Mouse (Mus musculus): Measurements from ENCODE around the gene Trim14.

Gene Trim14

DNA sequence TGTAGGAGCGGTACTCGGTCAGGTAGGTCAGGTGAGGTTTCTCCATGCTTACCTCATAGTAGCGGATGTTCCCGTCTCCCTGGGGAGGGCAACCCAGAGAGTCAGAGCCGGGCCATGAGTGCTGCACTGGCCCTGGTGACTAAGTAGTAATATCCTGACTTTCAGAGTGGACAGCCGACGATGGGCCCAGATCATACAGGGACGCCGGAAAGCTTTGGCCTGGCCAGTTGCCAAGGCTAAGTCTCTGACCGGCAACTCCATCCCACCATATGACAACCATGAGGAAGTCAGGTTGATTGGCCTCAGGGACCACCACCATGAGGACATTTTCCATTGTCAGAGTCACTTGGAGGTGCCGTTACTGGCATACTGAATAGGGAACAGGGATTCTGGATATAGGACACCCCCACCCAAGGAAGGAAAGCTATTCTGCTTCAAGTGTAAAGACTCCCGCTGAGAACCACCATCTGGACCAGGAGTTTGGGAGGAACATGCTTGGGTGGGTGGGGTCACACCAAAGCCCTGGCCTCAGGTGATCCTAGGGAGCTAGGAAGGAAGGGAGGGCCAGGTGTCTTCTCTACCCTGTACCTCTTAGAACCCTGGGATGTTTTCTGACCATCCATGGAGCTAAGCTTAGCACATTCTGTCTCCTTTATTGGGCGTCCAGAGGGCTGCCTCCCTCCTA is 7.6 kb upstream of the Trim14 start:
- ChIA-PET CTCF (interaction anchor here in 2 of 4 experiments (0.6 to 2.4 kb wide), 10 partner anchors 8 to 341 kb away, joined by 3 to 9 read pairs (median 4); partner anchors contain the start of genes Coro2a (in 1 of the 2) and Trim14 (in 1 of the 2)), POLR2A (interaction anchor here in 1 of 4 experiments (1.4 kb wide), 1 partner anchor 121 kb away, joined by 5 read pairs; no protein-coding TSS in a partner anchor)

DNA sequence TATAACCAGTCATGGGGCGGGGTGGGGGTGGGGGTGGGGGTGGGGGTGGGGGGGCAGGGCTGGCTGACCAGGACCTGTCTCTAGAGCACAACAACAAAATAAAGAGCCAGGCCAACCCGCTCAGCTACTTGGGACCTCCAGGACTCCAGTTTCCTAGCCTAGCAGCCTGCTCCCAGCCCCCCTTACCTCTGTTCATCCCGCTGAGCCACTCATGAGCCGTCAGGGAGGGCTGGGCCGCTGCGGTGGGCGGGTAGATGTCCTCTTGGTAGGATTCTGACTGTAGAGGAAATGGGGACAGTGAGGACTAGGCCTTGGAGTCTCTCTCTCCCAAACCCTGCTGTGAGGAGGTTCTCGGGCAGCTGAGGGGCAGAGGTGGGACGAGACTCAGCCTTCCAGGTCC is 5.8 kb upstream of the Trim14 start:
- ChIA-PET POLR2A (no interaction called here), CTCF (interaction anchor here in 1 of 4 experiments (1.0 kb wide), 1 partner anchor 60 kb away, joined by 3 read pairs; the partner anchor contains the start of gene Coro2a)

DNA sequence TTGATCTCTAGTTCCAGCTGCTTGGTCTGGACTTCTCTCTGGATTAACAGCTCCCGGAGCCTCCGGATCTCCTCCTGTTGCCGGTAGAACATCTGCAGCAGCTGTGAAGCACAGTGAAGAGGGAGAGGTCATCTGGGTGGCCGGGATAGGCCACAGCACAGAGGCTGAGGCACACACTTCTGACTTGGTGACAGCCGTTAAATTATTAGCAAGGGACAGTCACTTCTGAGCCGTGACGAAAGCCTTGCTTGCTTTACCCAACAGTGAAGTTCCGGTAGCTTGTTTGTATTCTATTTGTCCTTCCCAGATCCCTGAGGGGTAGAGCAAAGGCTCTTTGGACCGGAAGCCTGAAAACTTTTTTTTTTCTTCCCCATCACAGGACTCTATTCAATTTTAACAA is 3.2 kb upstream of the Trim14 start:
- POLR2A ChIA-PET: interaction anchor here in 2 of 4 experiments (0.7 to 1.1 kb wide), 2 partner anchors 15 to 368 kb away, joined by 3 read pairs; no protein-coding TSS in a partner anchor

DNA sequence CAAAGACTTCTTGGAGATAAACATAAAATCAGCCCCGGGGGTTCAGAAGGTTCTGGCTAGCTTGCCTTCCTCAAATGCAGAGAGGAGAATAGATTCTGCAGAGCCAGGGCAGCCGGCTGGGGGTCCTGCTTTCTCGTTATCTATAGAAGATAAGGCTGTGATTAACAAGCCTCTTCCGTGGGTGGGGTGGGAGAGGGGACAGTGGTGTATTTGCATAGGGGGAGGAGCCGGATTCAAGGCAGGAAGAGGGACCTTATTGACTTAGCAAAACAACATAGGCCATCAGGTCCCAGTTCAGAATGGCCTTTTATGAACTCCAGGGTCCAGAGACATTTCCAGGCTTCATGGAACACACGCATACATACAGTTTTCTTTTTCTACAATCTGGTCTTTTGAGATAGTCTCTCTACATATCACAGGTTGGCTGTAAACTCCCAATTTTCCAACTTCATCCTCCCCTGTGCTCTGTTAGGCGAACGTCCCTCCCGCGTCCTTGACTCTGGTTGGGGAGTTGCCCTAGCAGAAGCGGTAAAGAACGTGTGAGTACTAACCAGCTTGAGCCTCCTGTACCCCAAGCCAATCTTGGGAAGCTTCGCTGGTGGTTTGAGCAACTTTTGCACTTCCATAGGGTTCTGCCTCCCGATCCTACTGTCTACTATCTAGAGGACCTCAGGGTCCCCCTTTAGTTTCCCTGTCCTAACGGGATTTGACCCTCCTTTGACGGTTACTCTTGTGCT is 679 bp downstream of the Trim14 start:
- ChIA-PET POLR2A (interaction anchor here in 3 of 4 experiments (0.6 to 2.0 kb wide), 7 partner anchors 8 to 239 kb away, joined by 3 to 6 read pairs (median 3); partner anchors contain the start of gene Trmo (in 1 of the 3)), CTCF (interaction anchor here (0.5 to 2.9 kb wide), 17 partner anchors 8 to 191 kb away, joined by 3 to 9 read pairs (median 4); no protein-coding TSS in a partner anchor)

More for the DNA sequence above, 3.2 kb upstream of the Trim14 start:
- CTCF ChIA-PET: interaction anchor here in 3 of 4 experiments (0.6 to 2.0 kb wide), 3 partner anchors 40 to 119 kb away, joined by 5 to 11 read pairs (median 5); no protein-coding TSS in a partner anchor

DNA sequence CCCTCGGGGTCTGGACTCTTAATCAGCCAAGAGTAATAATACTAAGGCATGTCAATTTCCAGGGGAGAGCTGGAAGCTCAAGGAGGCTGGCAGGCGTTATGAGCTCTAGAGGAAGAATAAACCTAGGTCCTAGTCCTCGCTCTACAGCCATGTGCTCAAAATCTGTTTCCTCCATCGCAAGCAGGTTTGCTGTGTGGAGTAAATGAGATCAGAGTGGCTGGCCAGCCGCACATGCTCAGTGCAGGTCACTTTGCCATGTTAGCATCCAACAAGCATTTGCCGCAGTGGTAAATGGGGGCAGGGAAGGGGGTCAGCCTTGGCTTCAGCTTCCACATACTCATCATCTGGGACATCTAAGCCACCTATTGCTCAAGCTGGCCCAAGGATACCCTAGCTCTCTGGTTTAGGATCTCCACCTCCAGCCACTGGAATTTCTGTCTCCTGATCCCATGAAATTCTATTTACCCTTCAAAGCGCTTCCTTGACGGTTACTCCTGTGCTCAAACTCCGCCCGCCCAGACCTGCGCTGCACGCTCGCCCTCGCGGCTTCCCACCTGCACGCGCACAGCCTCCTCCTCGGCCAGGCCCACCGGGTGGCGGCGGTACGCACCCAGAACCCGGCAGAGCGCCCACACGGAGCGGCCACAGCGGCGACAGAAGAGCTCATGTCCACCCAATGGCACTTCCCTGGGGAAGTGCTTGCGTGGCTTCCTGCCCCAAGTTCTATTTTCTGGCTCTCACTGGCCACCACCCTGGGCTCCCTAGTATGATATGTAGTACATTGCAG is 1.8 kb downstream of the Trim14 start:
- POLR2A ChIA-PET: interaction anchor here in 3 of 4 experiments (0.6 to 2.0 kb wide), 5 partner anchors 9 to 37 kb away, joined by 3 to 6 read pairs (median 4); no protein-coding TSS in a partner anchor
- CTCF ChIA-PET: interaction anchor here (0.5 to 2.9 kb wide), 12 partner anchors 10 to 1087 kb away, joined by 3 to 9 read pairs (median 4); partner anchors contain the start of gene Coro2a (in 1 of the 4)

DNA sequence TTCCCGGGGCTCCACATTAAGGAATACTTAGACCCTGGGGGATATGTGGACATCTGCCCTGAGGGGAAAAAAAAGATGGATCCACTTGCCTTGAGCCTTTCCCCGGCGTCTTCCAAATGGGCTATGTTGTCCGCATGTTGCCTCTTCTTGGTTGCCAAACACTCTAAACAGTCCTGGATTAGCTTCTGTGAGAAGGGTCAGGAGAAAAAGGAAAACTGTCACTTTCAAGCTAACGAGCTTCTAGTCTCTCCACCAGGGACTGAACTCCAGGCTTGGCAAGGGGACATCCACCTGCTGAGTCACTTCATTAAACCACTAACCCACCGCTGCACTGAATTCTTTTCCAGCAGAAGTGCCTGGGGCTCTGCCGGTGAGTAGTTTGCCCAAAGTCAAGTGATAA is 3.0 kb downstream of the Trim14 start:
- ChIA-PET CTCF (interaction anchor here in 1 of 4 experiments (1.1 to 1.5 kb wide), 2 partner anchors 69 to 79 kb away, joined by 3 to 4 read pairs; partner anchors contain the start of gene Coro2a), POLR2A (interaction anchor here in 1 of 4 experiments (0.9 kb wide), 1 partner anchor 27 kb away, joined by 3 read pairs; no protein-coding TSS in a partner anchor)

DNA sequence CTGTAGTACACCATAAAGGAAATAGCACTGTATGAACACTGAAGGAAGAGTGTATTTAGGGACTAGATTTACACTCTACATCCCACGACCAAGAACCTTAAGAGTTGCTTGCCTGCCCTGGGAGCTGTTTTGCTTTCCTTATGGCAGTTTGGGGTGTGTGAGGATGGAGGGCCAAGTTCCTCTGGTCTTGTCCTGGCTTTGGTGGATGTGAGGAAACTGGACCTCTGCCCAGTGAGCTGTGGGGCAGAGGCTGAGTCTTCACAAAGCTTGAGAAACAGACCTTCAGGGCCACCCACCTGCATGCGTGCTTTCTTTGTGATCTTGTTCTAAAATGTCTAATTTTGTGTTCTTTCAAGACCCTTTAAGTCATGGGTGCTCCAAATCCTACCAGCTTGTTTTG is 3.4 kb downstream of the Trim14 start:
- POLR2A ChIA-PET: no interaction called here
- CTCF ChIA-PET: no interaction called here

DNA sequence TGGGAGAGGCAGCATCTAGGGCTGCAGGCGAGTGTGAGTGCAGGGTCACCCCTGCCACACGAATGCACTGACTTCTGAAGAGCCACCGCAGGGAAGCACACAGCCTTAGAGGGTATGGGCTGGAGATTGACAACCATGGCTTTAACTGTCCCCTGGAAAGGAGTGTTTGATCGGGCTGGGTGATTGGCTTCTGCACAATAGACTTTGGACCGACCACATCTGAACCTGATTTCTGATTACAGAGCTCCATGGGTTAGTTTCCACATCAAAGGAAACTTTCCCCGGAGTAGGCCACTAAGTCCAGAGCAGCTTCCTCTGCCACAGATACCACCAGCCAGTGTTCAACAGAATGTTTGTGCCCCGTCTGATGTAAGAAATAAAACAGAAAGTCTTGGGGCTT is 6.2 kb downstream of the Trim14 start:
- ChIA-PET CTCF (interaction anchor here in 1 of 4 experiments (1.5 kb wide), 1 partner anchor 15 kb away, joined by 4 read pairs; no protein-coding TSS in a partner anchor), POLR2A (no interaction called here)

DNA sequence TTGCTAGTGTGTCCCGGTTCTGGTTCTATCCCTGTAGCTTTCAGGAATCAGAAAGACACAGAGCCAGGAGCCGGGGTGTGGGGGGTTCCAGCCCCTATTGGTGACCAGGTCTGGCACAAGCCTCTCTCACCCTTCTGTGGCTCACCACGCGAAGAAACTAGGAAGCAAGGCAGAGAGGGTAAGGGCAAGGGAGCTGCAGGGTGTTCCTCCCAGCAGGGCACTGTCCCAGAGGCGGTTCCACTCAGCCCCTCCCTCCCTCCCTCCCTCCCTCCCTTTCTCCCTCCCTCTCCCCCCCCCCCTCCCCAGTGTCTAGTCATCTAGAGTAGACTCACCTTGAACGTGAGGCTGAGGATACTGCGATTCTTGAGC is 8.4 kb downstream of the Trim14 start:
- ChIA-PET POLR2A (interaction anchor here in 2 of 4 experiments (0.6 to 1.1 kb wide), 2 partner anchors 8 to 29 kb away, joined by 3 read pairs; partner anchors contain the start of gene Trim14 (in 1 of the 2)), CTCF (interaction anchor here in 2 of 4 experiments (0.6 to 1.2 kb wide), 6 partner anchors 10 to 449 kb away, joined by 3 to 5 read pairs (median 3); no protein-coding TSS in a partner anchor)

DNA sequence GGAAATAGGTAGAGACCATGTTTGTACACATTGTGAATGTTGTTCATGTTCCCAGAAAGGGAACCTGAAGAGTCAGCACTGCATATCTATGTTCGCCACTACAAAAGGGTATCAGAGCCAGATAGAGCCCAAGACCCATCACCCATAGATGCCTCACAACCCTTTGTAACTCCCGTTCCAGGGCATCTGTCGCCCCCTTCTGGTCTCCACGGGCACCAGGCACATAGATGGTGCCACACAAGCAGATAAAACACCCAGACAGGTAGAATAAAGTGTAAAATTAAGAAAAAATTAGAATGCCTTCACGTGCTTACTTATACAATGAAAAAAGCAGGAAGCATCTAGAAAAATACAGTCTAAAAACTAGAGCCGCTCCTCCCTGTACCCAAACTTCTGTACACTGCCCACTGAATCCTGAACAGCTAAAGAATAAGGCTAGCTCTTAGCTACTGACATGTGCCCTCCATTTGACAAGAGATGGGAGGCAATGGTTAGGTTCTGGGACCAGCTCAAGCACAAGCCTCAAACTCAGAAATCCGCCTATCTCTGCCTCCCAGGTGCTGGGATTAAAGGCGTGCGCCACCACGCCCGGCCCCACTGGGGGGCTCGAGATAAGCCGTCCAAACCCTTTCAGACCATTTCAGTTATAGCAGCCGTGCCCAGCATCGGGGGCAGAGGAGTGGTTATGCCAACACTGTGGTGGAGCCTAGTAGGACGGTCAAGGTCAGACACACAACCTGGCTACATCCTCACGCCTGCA is 9.0 kb downstream of the Trim14 start:
- ChIA-PET CTCF (interaction anchor here in 2 of 4 experiments (0.7 to 1.3 kb wide), 6 partner anchors 9 to 136 kb away, joined by 3 to 5 read pairs (median 3); partner anchors contain the start of gene Trim14 (in 1 of the 2)), POLR2A (interaction anchor here in 1 of 4 experiments (1.1 kb wide), 1 partner anchor 29 kb away, joined by 3 read pairs; no protein-coding TSS in a partner anchor)

DNA sequence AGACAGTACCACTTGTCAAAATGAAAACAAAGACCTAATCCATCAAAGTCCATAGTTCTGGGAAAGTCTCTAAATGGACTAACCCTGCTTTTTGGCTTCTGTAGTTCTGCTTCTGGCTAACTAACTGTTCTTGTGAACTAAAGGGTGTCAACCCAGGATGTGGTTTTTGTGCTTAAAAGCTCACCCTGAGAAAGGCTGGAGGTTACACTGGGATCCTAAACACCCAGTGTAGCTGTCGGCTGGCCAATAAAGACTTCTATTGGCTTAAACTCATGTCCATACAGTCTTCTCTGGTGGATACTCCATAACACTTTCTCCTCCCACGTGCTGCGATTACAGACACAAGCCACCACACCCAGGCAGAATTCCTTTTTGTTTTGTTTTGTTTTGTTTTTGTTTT is 9.7 kb downstream of the Trim14 start:
- ChIA-PET CTCF (interaction anchor here in 1 of 4 experiments (1.3 kb wide), 1 partner anchor 10 kb away, joined by 3 read pairs; the partner anchor contains the start of gene Trim14), POLR2A (no interaction called here)

DNA sequence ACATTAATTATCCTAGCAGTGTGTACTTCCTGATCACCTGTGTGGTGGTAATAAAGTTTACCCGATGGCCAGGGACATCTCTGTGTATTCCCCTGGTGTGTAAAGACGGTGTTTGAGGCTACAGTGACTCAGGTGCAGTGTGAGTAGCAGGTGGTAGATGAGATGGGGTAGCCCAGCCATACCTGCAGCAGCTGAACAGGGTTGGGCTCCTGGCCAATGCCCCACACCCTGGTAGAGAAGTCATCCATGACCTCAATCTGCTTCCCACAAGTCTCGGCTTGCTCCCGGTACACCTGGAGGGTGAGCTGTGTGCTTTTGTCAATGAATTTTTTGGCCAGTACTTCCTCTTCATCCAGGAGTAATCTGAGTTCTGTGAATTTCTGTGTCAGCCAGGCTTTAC is 12.6 kb downstream of the Trim14 start:
- POLR2A ChIA-PET: interaction anchor here in 1 of 4 experiments (1.3 kb wide), 1 partner anchor 15 kb away, joined by 3 read pairs; no protein-coding TSS in a partner anchor

DNA sequence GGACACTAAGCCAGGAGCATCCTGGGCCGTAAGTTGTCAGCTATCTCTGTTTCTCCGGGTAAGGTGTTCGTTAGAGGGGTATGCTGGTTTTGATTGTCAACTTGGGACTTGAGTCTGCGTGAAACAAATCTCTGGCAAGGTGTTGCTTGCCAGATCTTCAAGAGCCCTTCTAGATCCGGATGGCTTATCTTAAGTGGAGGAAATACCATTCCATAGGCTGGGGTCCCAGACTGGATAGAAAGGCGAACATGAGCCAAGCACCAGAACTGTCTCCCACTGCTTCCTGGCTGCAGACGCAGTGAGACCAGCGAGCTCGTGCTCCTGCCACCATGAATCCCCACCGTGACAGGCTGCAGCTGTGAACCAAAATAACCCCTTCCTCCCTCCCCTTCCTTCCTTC is 14.5 kb downstream of the Trim14 start:
- ChIA-PET CTCF (interaction anchor here in 3 of 4 experiments (1.0 to 5.3 kb wide), 3 partner anchors 14 to 23 kb away, joined by 3 to 21 read pairs (median 5); no protein-coding TSS in a partner anchor), POLR2A (interaction anchor here in 1 of 4 experiments (0.7 kb wide), 1 partner anchor 13 kb away, joined by 4 read pairs; no protein-coding TSS in a partner anchor)

More for the DNA sequence above, 12.6 kb downstream of the Trim14 start:
- CTCF ChIA-PET: interaction anchor here in 2 of 4 experiments (0.5 to 5.3 kb wide), 2 partner anchors 16 to 914 kb away, joined by 5 to 21 read pairs; no protein-coding TSS in a partner anchor

DNA sequence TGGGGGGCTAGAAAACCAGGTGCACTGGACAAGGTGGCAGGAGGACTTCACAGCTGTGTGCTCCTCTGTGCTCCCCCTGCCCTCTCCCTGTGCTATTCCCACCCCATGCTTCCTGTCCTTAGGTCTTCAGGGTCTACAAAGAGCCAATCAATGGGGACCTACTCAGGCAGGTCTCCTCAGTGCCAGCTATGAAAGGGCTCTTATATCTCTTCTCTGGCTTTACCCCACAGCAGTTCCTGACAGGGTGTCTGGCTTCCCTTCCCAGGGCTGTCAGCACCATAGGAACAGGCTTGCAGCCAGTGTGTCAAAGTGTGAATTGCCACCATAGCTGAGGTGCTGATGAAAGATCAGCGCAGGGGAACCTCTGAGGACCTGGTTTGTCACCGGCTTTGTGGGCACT is 15.4 kb downstream of the Trim14 start:
- ChIA-PET CTCF (interaction anchor here in 3 of 4 experiments (1.0 to 5.3 kb wide), 4 partner anchors 13 to 23 kb away, joined by 3 to 21 read pairs (median 4); no protein-coding TSS in a partner anchor), POLR2A (interaction anchor here in 1 of 4 experiments (0.7 to 1.6 kb wide), 2 partner anchors 77 to 545 kb away, joined by 3 to 4 read pairs; no protein-coding TSS in a partner anchor)

DNA sequence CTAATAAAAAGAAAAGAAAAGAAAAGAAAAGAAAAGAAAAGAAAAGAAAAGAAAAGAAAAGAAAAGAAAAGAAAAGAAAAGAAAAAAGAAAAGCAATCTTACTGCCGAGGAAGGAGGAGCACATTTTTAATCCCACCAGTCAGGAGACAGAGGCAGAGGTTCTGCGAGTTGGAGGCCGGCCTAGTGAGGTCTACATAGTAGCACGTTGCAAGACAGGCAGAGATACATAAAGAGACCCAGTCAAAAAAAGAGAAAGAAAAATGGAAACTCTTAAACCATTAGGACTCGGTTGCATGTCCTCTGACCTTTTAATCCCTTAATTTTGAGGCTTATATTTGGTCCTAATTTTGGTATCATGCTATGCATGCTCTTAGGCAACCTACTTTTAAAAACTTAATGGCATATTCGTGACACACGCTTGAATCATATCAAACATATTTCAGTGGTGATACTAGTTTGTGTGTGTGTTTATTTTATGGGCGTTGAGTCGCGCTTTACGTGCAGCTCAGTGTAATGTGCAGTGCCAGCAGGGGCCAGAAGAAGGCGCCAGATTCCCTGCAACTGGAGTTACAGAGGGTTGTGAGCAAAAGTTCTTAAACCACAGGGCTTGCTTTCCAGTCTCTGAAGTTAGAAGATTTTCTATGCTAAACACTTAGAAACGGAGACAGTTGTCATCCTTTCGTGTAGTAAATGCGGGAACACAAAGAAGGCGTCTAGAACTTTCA is 28.0 kb downstream of the Trim14 start:
- POLR2A ChIA-PET: interaction anchor here in 3 of 4 experiments (0.6 to 2.0 kb wide), 18 partner anchors 9 to 322 kb away, joined by 3 to 8 read pairs (median 4); partner anchors contain the start of genes Anp32b (in 2 of the 3), Nans (in 2 of the 3), Trim14 (in 1 of the 3) and Trmo (in 1 of the 3)
- CTCF ChIA-PET: interaction anchor here (0.5 to 2.6 kb wide), 42 partner anchors 9 to 929 kb away, joined by 3 to 28 read pairs (median 5); partner anchors contain the start of genes Coro2a (in 2 of the 4), Nans (in 1 of the 4) and Trim14 (in 1 of the 4)

Measured in embryonic stem cell, embryonic (primary cell).